Mouse (Mus musculus) thymus, postnatal 0 days (tissue): ENCODE measurements around the gene Rrp1b. TPM values are rescaled to one million over a fixed set of nuclear protein-coding genes. Genes with fewer than 3 reads are reported as not detected.

Source experiments
- DNase-seq: peaks from one replicate; pipeline ENCODE4 v3.0.0-alpha.2; 2015; ENCODE audit warnings: low spot score
- polyA plus RNA-seq: library from polyadenylated mRNA; unstranded; fragments of >200 nt; fragmentation: Nextera tagmentation; extraction: Ambion mirVana; gene quantifications from 2 replicates; pipeline ENCODE4 v1.2.1, GENCODE M21; 2015

The Rrp1b gene
- 56.9 and 59.8 TPM in 2 replicates for polyA plus RNA-seq

- peak; percentile 85 for DNase-seq
Observed at GRCm38 (mm10) chr17:32035609-32036508, at the start of gene Rrp1b, which contains the start of gene Hsf2bp. Gene Rrp1b (plus strand): TSS chr17:32036100. Gene Hsf2bp (minus strand): TSS chr17:32036349.

GRCm38 (mm10) chr17:31986915-31987314 is 49.0 kb upstream of the Rrp1b start:
- DNase-seq, result no peak

DNA sequence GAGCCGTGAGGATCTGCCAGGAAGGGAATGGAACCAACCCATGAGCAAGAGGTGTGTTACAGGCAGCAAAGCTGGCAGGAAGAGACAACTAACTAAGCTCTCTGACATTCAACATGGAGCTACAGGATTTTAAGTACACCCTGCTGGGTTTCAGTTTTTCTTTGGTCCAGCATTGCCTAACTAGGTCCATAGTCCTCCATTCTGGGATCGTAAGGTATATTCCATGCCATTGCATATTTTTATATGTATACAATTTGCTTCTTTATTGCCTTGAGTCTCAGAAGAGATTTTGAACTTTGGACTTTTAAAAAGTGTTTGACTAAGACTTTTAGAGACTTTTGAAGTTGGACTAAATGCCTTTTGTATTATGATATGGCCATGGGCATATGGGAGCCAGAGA is 46.9 kb upstream of the Rrp1b start:
- DNase-seq, result no peak

DNA sequence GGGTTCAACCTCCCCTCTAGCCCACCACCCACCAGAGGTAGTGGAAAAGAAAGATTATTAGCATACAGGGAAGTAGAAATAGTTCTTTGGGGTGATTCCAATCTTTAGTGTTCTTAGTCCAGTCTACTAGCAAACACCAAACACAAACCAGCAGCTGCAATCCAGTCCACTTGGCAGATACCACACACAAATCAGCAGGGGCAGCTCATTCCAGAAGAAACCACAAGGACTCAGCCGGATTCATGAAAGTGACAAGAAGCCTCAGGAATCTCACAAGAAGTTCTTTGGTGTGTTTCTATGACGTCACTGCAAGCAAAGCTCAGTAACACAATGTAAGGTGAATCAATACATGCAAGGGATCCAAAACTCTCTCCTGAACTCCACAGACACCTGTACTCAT is 43.9 kb upstream of the Rrp1b start:
- DNase-seq, result no peak

- DNase-seq, result no peak
Observed at GRCm38 (mm10) chr17:31993354-31993753, 42.5 kb upstream of the Rrp1b start.

GRCm38 (mm10) chr17:31994132-31994531 is 41.8 kb upstream of the Rrp1b start:
- DNase-seq, result no peak

DNA sequence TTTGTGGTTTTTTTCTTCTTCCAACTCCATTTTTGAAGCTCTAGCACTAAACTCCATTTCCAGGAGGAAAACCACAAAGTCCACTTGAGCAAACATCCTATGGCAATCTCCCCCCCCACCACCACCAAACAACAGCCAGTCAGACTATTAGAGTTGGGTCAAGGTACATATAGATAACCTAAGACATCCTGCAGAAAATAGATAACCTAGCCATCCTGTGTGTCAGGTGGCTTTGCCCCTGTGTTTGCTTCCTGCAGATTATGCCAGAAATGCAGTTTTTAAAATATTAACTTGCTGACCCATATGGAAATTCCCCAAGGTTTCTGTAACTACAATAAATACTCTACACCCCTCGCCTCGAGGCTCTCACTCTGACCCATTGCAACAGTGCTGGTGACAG is 40.1 kb upstream of the Rrp1b start:
- no peak for DNase-seq

GRCm38 (mm10) chr17:31996331-31996730 is 39.6 kb upstream of the Rrp1b start:
- no peak for DNase-seq

DNA sequence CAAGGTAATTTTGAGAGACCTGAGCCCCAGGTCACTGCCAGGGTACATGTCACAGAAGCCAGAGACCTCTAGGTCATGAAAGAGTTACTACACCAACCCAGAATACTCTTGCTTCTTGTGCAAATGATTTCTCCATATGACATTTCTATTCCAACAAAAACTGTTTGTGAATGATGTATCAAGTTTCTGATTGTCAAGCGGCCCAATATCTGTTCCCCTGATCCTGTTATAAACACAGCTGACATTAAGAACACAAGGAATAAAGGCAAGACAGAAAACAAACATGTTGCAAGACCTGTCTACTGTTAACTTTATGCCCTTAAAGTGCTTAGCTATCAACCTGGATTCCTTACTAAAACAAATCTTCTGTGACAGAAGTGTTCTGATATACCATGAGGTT is 37.5 kb upstream of the Rrp1b start:
- no peak for DNase-seq

DNA sequence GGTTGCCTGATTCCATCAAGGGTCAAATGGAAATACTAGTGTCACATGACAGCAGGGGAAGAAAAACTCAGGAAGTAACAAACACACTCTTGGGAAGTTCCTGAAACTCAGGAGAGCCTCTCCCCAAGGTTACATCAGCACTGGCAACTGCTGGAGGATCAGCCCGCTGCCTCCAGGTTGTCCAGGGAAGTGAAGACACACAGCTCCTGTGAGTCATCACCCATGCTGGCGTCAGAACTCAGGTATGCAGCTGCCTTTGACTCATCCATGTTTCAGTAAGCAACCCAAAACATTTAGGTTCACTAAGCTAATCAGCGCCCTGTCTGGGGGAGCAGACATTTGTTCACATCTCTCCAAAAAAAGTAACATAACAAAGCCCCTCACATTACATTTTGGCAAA is 32.6 kb upstream of the Rrp1b start:
- DNase-seq, result no peak

DNA sequence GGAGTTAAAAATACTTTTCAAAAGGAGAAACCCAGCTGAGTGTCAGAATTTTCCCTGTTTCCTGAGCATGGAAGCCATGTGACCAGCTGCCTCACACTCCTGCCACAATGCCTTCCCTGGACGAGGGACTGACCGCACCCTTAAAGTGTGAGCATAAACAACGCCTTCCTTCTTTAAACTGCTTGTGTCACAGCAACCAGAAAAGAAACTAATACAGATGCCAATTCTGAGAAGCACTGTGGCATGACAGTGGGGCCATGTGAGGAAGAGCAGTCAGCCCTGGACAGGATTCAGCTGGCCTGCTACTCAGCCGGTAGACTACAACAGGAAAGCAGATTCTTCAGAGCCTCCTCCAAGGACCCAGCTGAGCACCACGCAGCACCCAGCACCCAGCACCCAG is 29.1 kb upstream of the Rrp1b start:
- DNase-seq, result no peak

GRCm38 (mm10) chr17:32011694-32012093 is 24.2 kb upstream of the Rrp1b start:
- DNase-seq, result no peak

DNA sequence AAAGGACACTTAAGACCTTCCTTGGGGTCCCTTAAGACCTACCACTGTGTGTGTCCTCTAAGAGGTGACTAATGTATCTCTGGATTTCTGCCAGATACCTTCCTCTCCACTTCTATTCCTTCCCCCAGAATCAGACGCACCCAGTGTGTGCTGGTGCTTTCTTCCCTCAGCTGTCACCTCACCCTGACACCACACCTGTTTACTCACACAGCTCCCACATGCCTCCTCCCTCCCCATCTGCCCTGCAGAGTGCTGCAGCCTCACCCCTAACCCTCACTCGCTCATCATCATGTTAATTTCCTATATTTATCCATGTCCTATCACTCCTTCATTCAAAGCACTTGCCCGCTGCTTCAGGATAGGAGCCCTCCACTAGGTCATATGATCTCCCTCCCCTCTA is 23.6 kb upstream of the Rrp1b start:
- no peak for DNase-seq

GRCm38 (mm10) chr17:32013659-32014058 is 22.2 kb upstream of the Rrp1b start:
- DNase-seq, result no peak

- DNase-seq, result no peak
Observed at GRCm38 (mm10) chr17:32016481-32016880, 19.4 kb upstream of the Rrp1b start.

GRCm38 (mm10) chr17:32018127-32018894 is 17.6 kb upstream of the Rrp1b start:
- no peak for DNase-seq

GRCm38 (mm10) chr17:32021981-32022380 is 13.9 kb upstream of the Rrp1b start:
- DNase-seq, result no peak

DNA sequence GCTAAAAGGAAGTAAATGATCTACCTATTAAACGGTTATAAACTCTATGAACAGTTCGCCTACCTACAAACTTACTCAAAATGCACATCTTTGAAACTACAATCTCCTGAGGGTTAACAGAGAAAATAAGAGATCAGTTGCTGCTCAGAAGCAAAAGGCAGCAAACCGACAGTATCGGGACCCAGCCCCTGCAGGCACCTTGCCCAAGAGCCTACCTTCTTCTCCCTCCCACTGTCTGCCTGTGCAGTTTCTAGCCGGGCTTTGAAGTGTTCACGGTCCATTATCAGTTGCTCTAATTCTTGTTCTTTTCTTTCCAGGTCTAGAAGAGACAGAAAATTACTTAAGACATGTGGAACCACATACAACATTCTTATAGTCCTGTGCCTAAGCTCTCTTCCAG is 13.3 kb upstream of the Rrp1b start:
- no peak for DNase-seq

DNA sequence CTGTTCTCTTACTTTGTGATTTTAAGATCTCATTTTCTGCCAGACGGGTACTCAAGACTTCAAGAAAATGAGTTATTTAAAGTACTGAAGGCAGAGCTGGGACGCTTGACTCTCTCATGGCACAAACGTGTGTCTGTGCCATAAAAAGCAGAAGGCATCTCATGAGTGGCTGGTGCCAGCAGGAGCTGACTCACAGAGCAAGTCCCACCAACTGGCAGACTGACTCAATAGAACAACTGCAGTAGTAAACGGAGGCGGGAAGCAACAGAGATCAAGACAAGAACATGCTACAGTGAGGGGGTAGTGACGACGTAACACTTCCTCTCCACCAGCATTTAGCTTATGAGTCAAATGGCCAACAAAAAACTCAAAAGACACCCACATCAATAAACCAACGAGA is 12.8 kb upstream of the Rrp1b start:
- DNase-seq, result peak; percentile 10

- DNase-seq, result no peak
Observed at GRCm38 (mm10) chr17:32024671-32025073, 11.2 kb upstream of the Rrp1b start.

DNA sequence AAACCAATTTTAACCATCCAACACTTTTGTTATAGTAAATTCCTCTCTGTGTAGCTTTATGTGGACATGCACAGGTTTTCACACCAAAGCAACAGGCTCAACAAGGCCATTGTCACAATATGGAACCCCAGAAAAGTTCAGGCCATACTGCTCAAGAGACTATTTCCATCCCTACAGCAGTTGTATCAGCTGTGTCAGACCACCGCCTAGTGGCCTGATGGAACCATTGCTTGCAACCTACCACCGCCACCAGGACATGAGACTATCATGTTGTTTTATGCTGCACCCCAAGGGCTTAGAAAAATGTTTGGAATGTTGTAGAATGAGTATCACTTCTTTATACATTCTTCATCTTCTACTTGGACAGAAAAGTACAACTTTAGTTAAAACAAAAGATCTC is 10.5 kb upstream of the Rrp1b start:
- peak; percentile 64 for DNase-seq

GRCm38 (mm10) chr17:32027666-32028065 is 8.2 kb upstream of the Rrp1b start:
- DNase-seq, result peak; percentile 32
